Mouse (Mus musculus) kidney, postnatal 10 days (tissue): Measurements from ENCODE around the gene Psmb1.
"Not testable (repeated sequence)": the region's sequence is repeated elsewhere in the genome, so short reads cannot be mapped to it uniquely, and the experiment has no call there.

Experiments
- DNase-seq: peaks from one replicate; pipeline ENCODE4 v3.0.0; 2021; ENCODE audit warnings: mixed read lengths

Gene Psmb1

GRCm38 (mm10) chr17:15456595-15456994, 43.0 kb downstream of the Psmb1 start:
- DNase-seq: no peak

- no peak for DNase-seq
Observed at GRCm38 (mm10) chr17:15455203-15455602, 44.3 kb downstream of the Psmb1 start.

GRCm38 (mm10) chr17:15449606-15450005, 49.9 kb downstream of the Psmb1 start:
- no peak for DNase-seq

DNA sequence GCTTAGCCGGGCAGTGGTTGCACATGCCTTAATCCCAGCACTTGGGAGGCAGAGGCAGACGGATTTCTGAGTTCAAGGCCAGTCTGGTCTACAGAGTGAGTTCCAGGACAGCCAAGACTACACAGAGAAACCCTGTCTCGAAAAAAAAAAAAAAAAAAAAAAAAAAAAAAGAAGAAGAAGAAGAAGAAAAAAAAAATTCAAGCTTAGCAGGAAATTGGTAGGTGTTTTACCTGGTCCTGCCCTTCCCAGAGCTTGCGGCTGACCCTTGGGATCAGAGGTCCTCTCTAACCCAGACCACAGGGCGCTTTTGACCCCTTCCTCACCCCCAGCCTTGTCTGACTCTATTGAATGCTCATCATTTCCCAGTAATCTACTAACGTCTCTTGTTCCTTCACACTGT, 50.4 kb downstream of the Psmb1 start:
- not testable (repeated sequence) for DNase-seq

DNA sequence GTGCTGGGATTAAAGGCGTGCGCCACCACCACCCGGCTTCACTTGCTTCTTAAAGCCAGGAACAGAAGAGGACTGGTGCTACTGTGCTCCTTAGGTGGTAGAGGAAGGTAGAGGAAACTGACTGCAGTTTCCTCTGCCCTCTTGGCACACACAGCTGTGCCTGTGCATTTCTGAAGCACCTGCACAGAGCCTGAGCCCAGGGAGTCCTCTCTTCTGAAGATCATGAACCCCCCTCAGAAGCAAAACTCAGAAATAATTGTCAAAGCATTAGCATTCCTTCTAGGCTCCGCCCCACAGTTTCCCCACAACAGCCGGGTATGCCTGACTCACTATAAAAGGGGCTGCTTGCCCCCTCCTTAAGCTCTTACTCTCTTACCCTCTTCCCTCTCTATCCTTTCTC, 51.7 kb downstream of the Psmb1 start:
- no peak for DNase-seq

DNA sequence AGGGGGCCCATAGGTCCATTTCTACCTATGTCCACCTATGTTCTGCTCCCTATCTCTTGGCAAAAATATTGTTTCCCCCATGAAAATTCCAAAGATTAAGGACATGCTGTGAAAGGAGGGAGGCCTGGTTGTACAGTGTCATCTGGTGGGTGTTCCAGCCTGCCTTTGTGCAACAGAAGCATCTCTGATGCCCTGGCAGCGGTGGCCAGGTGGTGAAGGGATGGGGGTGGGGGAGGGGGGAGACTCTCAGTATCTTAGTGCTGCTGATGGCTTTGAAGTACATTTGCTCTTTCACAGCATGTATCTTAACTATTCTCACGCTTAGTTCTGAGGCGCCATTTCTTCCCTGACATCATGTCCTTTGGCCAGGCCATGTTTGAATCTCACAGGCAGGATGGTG, 54.1 kb downstream of the Psmb1 start:
- DNase-seq: no peak

DNA sequence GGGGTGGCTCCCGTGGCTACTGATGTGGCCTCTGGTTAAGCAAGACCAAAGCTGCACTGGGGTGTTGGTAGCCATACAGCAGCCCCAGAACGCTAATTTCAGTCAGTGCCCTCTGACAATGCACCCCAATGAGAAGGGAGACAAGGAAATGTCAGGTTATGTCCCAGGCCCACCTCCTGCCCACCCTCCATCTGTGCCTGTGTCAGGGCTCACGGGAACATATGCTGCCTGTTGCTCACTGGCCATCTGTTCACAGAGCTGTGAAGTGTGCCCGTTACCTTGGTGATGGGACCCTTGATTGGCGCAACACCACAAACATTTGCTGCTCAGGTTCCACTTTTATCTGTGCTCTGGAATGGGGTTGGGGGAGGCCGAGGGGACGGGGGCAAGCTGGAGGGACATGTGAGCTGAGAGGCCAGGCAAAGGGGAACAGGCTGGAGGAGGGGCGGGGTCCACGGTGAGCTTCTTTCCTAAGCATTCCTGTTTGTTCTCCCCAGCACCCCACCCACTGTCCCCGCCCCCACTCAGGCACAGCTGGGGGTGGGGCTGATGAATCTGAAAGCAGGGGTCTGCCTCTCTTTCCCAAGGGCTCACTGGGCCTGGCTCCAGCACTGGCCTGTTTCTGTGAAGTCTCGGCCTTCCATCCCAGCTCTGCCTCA, 59.0 kb downstream of the Psmb1 start:
- no peak for DNase-seq

DNA sequence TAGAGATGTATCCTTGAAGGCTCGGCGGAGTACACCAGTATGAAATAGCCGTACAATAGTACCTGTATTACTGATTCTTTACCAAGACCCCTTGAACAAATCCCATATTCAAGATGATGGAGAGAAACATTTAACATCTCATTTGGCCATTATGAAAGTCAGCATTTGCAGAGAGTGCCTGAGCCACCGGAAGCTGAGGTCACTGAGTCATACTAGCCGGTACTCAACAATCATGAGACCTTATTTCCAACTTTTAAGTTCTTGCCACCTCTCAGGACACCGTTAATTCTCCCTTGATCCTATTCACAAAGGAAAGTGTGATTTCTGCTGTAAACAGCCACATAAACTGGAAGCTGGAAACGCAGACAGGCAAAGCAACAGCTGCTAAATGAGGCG, 59.5 kb downstream of the Psmb1 start:
- DNase-seq: no peak

DNA sequence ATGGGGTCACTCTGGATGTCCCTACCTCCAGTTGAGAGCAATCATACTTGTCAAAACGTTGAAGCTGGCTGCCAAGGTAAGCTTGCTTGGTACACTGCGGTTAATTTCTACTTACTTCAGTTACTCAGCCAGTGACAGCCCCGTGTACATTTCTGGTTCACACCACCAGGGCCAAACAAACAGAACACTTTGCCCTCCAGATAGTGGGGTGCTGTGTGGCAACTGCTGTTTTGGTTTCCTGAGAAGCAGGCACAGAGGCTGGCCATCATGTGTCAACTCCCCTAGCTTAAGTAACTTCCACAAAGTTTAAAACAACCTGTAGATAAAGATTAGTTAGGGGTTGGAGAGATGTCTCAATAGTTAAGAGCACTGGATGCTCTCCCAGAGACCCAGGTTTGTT, 64.8 kb downstream of the Psmb1 start:
- no peak for DNase-seq

- DNase-seq: no peak
Observed at GRCm38 (mm10) chr17:15432036-15432435, 67.5 kb downstream of the Psmb1 start.

- no peak for DNase-seq
Observed at GRCm38 (mm10) chr17:15431551-15431950, 68.0 kb downstream of the Psmb1 start.

DNA sequence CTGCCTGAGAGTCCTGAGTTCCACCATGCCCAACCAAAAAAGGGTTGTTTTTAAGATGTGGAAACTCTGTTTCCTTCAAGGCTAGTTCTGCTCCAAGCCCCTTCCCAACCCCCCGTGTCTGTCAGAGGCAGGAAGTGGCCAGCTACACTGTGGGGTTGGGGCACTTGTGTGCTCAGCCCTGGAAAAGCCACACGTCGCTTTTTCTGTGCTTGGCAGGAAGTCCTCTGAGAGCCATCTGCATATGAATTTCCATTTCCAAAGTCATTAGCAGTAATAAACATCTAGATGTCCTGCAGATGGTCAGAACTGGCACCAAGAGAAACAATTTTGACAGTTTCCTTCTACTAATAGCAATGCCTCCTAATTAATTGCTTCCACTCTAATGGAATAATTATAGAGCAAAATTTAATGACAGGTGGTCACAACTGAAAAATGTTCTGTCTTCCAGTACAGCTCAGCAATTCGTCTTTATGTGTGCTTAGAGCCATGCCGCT, 68.5 kb downstream of the Psmb1 start:
- DNase-seq: no peak

- peak; percentile 70 for DNase-seq
Observed at GRCm38 (mm10) chr17:15429937-15430336, 69.6 kb downstream of the Psmb1 start.

DNA sequence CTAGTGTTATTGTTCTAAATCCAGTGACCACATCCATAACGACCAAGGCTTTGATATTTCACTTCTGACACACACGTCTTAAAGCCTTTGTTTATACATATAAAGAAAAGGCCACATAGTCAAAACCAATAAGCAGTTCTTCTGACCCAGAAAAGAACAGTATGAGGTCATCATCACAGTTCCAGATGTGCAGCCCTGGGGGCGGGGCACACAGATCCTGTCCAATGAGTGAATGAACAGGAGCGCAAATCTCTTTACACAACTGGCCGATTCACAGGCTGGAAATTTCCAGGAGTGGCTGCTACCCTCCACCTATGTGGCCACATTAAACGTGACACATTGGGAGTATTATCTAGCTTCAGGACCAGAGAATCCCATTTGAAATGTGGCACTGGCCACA, 70.1 kb downstream of the Psmb1 start:
- DNase-seq: no peak

DNA sequence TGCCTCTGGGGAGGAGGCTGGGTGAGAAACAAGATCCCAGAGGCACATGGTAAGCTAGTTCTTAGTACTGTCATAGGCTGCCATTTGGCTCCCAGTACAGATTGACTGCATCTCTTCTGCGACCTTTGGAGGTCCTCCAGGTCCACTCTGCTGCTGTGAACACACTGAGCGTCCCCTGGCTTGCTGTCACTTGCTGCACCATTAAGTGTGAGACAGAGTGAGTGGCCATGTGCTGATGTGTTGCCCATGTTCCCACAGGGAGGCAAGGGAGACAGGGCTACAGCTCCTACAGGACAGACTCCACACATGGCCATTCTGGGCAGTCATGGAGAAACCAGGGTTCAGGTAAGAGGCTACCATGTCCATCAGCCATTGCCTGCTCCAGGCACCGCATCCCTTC, 73.6 kb downstream of the Psmb1 start:
- no peak for DNase-seq
